Mouse (Mus musculus) spleen, postnatal 14 days (tissue): ENCODE data around the gene Map3k11.

Source experiments
- DNase-seq, 2 experiments: peaks; one replicate each; pipeline ENCODE4 v3.0.0; 2021 to 2022; ENCODE audit warnings: low spot score in 2 of 2

Gene Map3k11

GRCm38 (mm10) chr19:5710581-5710980 is 22.0 kb downstream of the Map3k11 start:
- DNase-seq, result no peak

GRCm38 (mm10) chr19:5711218-5711617 is 22.7 kb downstream of the Map3k11 start:
- DNase-seq, result peak in 1 of 2 experiments; percentile 68

GRCm38 (mm10) chr19:5711907-5712460 is 23.4 kb downstream of the Map3k11 start:
- no peak for DNase-seq

GRCm38 (mm10) chr19:5713255-5713654 is 24.7 kb downstream of the Map3k11 start:
- no peak for DNase-seq

GRCm38 (mm10) chr19:5713730-5714129 is 25.2 kb downstream of the Map3k11 start:
- no peak for DNase-seq

- DNase-seq, result peak; percentile 55 to 64
These were observed 27.5 kb downstream of the Map3k11 start for GRCm38 (mm10) chr19:5715793-5716688.

- DNase-seq, result no peak
These were observed 28.4 kb downstream of the Map3k11 start for GRCm38 (mm10) chr19:5716955-5717354.

GRCm38 (mm10) chr19:5721233-5721632 is 32.7 kb downstream of the Map3k11 start:
- no peak for DNase-seq

- DNase-seq, result no peak
These were observed 34.4 kb downstream of the Map3k11 start for GRCm38 (mm10) chr19:5722848-5723425.

GRCm38 (mm10) chr19:5723934-5724548 is 35.5 kb downstream of the Map3k11 start:
- no peak for DNase-seq

GRCm38 (mm10) chr19:5724549-5724941 is 36.0 kb downstream of the Map3k11 start:
- DNase-seq, result peak; percentile 68 to 72

GRCm38 (mm10) chr19:5725029-5725707 is 36.6 kb downstream of the Map3k11 start:
- no peak for DNase-seq

GRCm38 (mm10) chr19:5725767-5726515 is 37.4 kb downstream of the Map3k11 start, which contains the start of gene Ehbp1l1:
Gene Ehbp1l1, minus strand, starts transcription at chr19:5726317.
- peak; percentile 73 to 76 for DNase-seq

- DNase-seq, result no peak
These were observed 38.5 kb downstream of the Map3k11 start for GRCm38 (mm10) chr19:5726961-5727578.

GRCm38 (mm10) chr19:5727701-5728100 is 39.2 kb downstream of the Map3k11 start:
- peak; percentile 89 to 95 for DNase-seq

- no peak for DNase-seq
These were observed 40.3 kb downstream of the Map3k11 start for GRCm38 (mm10) chr19:5728631-5729443.

- peak; percentile 82 to 87 for DNase-seq
These were observed 40.9 kb downstream of the Map3k11 start, which contains the start of gene Fam89b for GRCm38 (mm10) chr19:5729444-5729815. Gene Fam89b, minus strand, starts transcription at chr19:5729653.

GRCm38 (mm10) chr19:5730314-5731186 is 42.0 kb downstream of the Map3k11 start:
- no peak for DNase-seq
